Mouse (Mus musculus) embryonic facial prominence, embryonic 12.5 days (tissue): Measurements from ENCODE around the gene Fam49a. TPM values are rescaled to one million over a fixed set of nuclear protein-coding genes. Genes with fewer than 3 reads are reported as not detected.

Experiments
- ATAC-seq: fragments of 200-750 bp; cut with Nextera tagmentation; 2 replicates; pipeline ENCODE4 v1.8.0; 2017; ENCODE audit not compliant: insufficient number of reproducible peaks, insufficient read depth, low FRiP score, low TSS enrichment
- H3K27ac ChIP-seq: fragments of 300-500 bp; sonication (generic); 2 replicates; pipeline ENCODE4 v1.5.1; 2016; ENCODE audit warnings: mild to moderate bottlenecking
- H3K27me3 ChIP-seq: fragments of 300-500 bp; sonication (generic); 2 replicates; pipeline ENCODE4 v1.6.1; 2016; ENCODE audit warnings: mild to moderate bottlenecking, moderate library complexity
- H3K36me3 ChIP-seq: fragments of 300-500 bp; sonication (generic); 2 replicates; pipeline ENCODE4 v1.6.1; 2016; ENCODE audit warnings: mild to moderate bottlenecking
- H3K4me1 ChIP-seq: fragments of 300-500 bp; sonication (generic); 2 replicates; pipeline ENCODE4 v1.6.1; 2016
- H3K4me2 ChIP-seq: fragments of 300-500 bp; sonication (generic); replicated peaks from 2 replicates; pipeline ENCODE4 v1.6.1; 2016; ENCODE audit warnings: mild to moderate bottlenecking, moderate library complexity
- H3K4me3 ChIP-seq: fragments of 300-500 bp; sonication (generic); 2 replicates; pipeline ENCODE4 v1.5.1; 2016; ENCODE audit warnings: mild to moderate bottlenecking
- H3K9ac ChIP-seq: fragments of 300-500 bp; sonication (generic); 2 replicates; pipeline ENCODE4 v1.6.1; 2016; ENCODE audit warnings: mild to moderate bottlenecking, moderate library complexity
- H3K9me3 ChIP-seq: fragments of 300-500 bp; sonication (generic); 2 replicates; pipeline ENCODE4 v1.6.1; 2016; ENCODE audit warnings: mild to moderate bottlenecking, moderate library complexity
- WGBS: fragments of 180-500 bp; shearing (Covaris S2); methylation state at CpG from one replicate; pipeline ENCODE4 v1.1.7; 2016; 5-methylcytosine and 5-hydroxymethylcytosine counted together
- polyA plus RNA-seq: library from polyadenylated mRNA; unstranded; fragments of >200 nt; fragmentation: Nextera tagmentation; extraction: Ambion mirVana; gene quantifications from 2 replicates; pipeline ENCODE4 v1.2.1, GENCODE M21; 2016

Gene Fam49a
- polyA plus RNA-seq, 1 experiment from 2014 or later: 7.1 TPM

- 91% methylated on average over 2 of the region's 2 CpGs for WGBS
- Histone ChIP-seq H3K9me3 (no peaks in the 10 kb centered on the region), H3K9ac (no peak overlapping the region), H3K27ac (no peak overlapping the region), H3K36me3 (no peaks in the 10 kb centered on the region), H3K4me2 (no peak overlapping the region), H3K4me1 (no peaks in the 10 kb centered on the region), H3K4me3 (no peak overlapping the region), H3K27me3 (no peaks in the 10 kb centered on the region)
- ATAC-seq: no peak
Measured at GRCm38 (mm10) chr12:12343320-12343719, 81.4 kb downstream of the Fam49a start.

- H3K36me3 ChIP-seq: no peaks in the 10 kb centered on the region
- 83% methylated on average over 2 of the region's 2 CpGs for WGBS
- no peaks in the 10 kb centered on the region for H3K27me3 ChIP-seq
- no peak overlapping the region for H3K9ac ChIP-seq
- no peak overlapping the region for H3K27ac ChIP-seq
- no peak for ATAC-seq
- no peak overlapping the region for H3K4me3 ChIP-seq
- no peaks in the 10 kb centered on the region for H3K9me3 ChIP-seq
- no peaks in the 10 kb centered on the region for H3K4me1 ChIP-seq
- H3K4me2 ChIP-seq: no peak overlapping the region
Measured at GRCm38 (mm10) chr12:12348625-12349024, 86.7 kb downstream of the Fam49a start.

DNA sequence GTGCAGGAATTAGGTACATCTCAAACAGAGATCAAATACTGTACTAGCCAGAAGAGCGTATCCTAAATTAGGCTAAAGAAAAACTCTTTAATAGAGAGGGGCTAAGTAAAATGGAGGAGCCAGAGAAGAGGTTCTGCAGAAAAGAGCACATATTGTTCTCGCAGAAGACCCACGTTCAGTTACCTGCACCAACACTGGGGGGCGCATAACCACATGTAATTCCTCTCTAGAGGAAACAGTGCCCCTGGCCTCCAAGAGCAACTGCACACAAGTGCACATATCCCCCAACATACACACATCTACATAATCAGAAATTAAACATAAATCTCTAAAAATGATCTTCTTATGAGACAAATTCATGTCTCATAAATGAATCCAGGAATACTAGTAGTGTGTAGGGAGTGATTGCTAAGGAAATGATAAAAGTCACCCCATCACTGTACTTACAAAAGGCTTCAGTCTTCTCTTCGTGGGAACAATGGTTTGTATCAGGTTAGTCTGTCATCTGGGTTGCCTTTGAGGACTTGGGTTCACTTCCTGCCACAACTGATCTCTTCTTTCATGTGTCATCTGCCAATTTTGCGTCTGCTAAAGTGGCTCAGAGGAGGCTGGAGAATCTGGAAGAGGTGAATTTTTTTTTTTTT, 87.8 kb downstream of the Fam49a start:
- Histone ChIP-seq H3K4me2 (no peak overlapping the region), H3K27me3 (no peaks in the 10 kb centered on the region), H3K9ac (no peak overlapping the region), H3K4me3 (no peak overlapping the region), H3K36me3 (no peaks in the 10 kb centered on the region), H3K27ac (no peak overlapping the region), H3K9me3 (no peaks in the 10 kb centered on the region), H3K4me1 (no peaks in the 10 kb centered on the region)
- ATAC-seq: no peak
- 74% methylated on average over 6 of the region's 6 CpGs for WGBS

DNA sequence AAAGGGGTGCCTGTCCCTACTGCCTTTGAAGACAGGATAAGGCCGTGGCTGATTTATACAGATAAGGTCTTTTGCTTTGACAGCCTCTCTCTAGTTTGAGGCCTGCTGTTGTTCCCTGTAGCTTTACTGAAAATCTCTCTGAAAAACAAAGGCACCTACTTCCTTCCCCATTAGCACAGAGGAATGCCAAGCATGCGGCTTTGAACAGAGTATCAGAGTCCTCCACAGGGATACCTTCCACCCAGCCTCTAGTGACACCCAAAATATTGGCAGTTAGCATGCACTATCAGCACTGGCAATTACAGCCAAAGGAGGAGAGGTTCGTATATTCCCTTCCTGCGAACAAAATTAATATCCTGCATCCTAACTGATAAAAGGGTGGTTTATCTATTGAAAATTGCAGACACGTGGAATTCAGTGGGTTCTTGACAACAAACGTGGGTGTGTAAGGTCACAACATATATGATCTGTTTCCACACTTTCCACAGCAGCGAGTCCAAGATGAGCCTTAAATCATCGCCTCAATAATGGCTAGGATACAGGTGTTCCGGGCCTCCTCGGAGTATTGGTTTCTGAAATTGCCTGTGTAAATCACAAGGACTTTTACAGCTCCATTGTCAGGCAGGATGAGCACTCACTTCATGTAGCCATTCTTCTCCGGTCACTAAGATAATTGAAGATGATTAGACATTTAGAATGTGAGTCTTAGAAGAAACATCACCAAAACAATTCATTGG, 90.0 kb downstream of the Fam49a start:
- H3K27ac ChIP-seq: no peak overlapping the region
- H3K4me3 ChIP-seq: no peak overlapping the region
- H3K9me3 ChIP-seq: no peaks in the 10 kb centered on the region
- no peaks in the 10 kb centered on the region for H3K36me3 ChIP-seq
- no peaks in the 10 kb centered on the region for H3K27me3 ChIP-seq
- H3K9ac ChIP-seq: no peak overlapping the region
- WGBS: 75% methylated on average over 11 of the region's 11 CpGs
- no peak for ATAC-seq
- H3K4me2 ChIP-seq: no peak overlapping the region
- H3K4me1 ChIP-seq: no peaks in the 10 kb centered on the region

DNA sequence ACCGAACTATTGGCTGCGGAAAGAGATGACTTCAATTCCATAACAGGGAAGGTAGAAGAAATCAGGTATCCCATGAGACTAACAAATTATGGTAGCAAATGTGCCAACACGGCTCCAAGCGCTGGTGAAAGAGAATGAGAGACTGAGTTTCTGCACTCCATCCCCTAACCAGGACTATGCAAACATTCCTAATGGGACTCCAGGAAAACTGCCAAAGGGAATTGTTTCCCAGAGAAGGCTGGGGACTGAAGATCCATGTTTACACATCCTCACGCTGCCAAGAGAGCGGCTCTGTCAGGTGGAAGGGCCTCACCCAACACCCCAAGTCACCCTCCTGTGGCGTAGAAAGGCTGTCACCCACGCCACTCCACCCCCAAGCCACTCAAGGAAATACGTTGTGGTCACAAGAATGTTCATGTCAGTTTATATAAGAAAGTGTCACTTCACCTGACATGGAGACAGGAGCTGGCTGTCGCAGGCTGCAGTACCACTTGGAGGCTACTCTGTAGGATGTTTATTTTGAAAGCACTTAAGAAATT, 92.2 kb downstream of the Fam49a start:
- 74% methylated on average over 10 of the region's 10 CpGs for WGBS
- ATAC-seq: no peak
- H3K27ac ChIP-seq: no peak overlapping the region

GRCm38 (mm10) chr12:12356048-12356447, 94.1 kb downstream of the Fam49a start:
- ATAC-seq: no peak

More for the DNA sequence above, 92.2 kb downstream of the Fam49a start:
- Histone ChIP-seq H3K36me3 (no peaks in the 10 kb centered on the region), H3K9ac (no peak overlapping the region), H3K9me3 (no peaks in the 10 kb centered on the region), H3K4me2 (no peak overlapping the region), H3K27me3 (no peaks in the 10 kb centered on the region), H3K4me3 (no peak overlapping the region), H3K4me1 (no peaks in the 10 kb centered on the region)

DNA sequence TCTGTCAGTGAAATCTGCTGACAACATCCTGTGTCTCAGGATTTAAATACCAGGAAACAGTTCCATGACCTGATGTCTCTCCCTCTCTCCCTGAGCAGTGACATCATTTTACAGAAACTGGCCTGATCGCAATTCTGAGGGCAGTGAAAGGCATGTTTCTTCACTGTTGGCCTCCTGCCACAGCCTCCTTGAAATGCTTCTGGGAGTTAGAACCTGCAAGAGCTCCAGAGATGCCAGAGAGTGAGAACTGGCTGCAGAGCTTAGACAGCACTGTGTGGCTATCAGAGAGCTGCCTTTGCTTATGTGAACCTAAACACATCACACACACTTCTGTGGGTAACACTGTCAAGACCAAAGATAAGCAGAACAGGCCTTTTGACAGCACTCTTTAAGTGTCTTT, 94.5 kb downstream of the Fam49a start:
- H3K36me3 ChIP-seq: no peaks in the 10 kb centered on the region
- ATAC-seq: no peak
- 55% methylated on average over 1 of the region's 1 CpGs for whole genome bisulfite sequencing
- H3K27me3 ChIP-seq: no peaks in the 10 kb centered on the region
- H3K9me3 ChIP-seq: no peaks in the 10 kb centered on the region
- no peak overlapping the region for H3K4me3 ChIP-seq
- no peak overlapping the region for H3K4me2 ChIP-seq
- H3K27ac ChIP-seq: no peak overlapping the region
- no peak overlapping the region for H3K9ac ChIP-seq
- no peaks in the 10 kb centered on the region for H3K4me1 ChIP-seq

More at GRCm38 (mm10) chr12:12356048-12356447, 94.1 kb downstream of the Fam49a start:
- H3K4me3 ChIP-seq: no peak overlapping the region
- 87% methylated on average over 9 of the region's 9 CpGs for WGBS
- no peaks in the 10 kb centered on the region for H3K27me3 ChIP-seq
- H3K4me1 ChIP-seq: no peaks in the 10 kb centered on the region
- H3K9ac ChIP-seq: no peak overlapping the region
- H3K36me3 ChIP-seq: no peaks in the 10 kb centered on the region
- H3K9me3 ChIP-seq: no peaks in the 10 kb centered on the region
- H3K27ac ChIP-seq: no peak overlapping the region
- no peak overlapping the region for H3K4me2 ChIP-seq

DNA sequence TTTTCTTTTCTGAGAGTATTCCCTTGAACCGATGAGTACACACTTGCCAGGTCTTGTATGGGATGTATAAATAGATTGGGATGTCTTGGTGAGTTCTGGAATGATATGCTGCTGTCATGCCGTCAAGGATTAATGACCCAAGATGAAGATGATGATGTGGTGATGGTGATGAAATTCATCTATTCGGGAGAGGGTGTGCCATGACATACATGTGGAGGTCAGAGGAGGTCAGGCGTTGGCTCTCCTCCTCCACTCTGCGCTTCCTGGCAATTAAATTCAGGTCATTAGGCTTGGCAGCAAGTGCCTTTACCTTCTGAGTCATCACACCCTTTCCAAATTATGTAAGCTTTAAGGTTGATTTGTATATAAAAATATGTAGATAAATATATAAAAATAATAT, 95.0 kb downstream of the Fam49a start:
- WGBS: 81% methylated on average over 5 of the region's 5 CpGs
- H3K4me1 ChIP-seq: no peaks in the 10 kb centered on the region

GRCm38 (mm10) chr12:12359923-12360322, 98.0 kb downstream of the Fam49a start:
- 88% methylated on average over 5 of the region's 5 CpGs for WGBS
- no peaks in the 10 kb centered on the region for H3K36me3 ChIP-seq
- ATAC-seq: no peak

More for the DNA sequence above, 95.0 kb downstream of the Fam49a start:
- Histone ChIP-seq H3K36me3 (no peaks in the 10 kb centered on the region), H3K27ac (no peak overlapping the region), H3K4me2 (no peak overlapping the region), H3K27me3 (no peaks in the 10 kb centered on the region), H3K9ac (no peak overlapping the region), H3K4me3 (no peak overlapping the region), H3K9me3 (no peaks in the 10 kb centered on the region)
- ATAC-seq: no peak

GRCm38 (mm10) chr12:12362371-12362770, 100.4 kb downstream of the Fam49a start:
- Histone ChIP-seq H3K27me3 (no peaks in the 10 kb centered on the region), H3K9me3 (no peaks in the 10 kb centered on the region), H3K36me3 (no peaks in the 10 kb centered on the region), H3K4me3 (no peak overlapping the region), H3K9ac (no peak overlapping the region), H3K4me1 (no peaks in the 10 kb centered on the region), H3K27ac (no peak overlapping the region), H3K4me2 (no peak overlapping the region)
- 52% methylated on average over 10 of the region's 10 CpGs for WGBS
- no peak for ATAC-seq

More at GRCm38 (mm10) chr12:12359923-12360322, 98.0 kb downstream of the Fam49a start:
- Histone ChIP-seq H3K9ac (no peak overlapping the region), H3K27ac (no peak overlapping the region), H3K27me3 (no peaks in the 10 kb centered on the region), H3K9me3 (no peaks in the 10 kb centered on the region), H3K4me3 (no peak overlapping the region), H3K4me1 (no peaks in the 10 kb centered on the region), H3K4me2 (no peak overlapping the region)

DNA sequence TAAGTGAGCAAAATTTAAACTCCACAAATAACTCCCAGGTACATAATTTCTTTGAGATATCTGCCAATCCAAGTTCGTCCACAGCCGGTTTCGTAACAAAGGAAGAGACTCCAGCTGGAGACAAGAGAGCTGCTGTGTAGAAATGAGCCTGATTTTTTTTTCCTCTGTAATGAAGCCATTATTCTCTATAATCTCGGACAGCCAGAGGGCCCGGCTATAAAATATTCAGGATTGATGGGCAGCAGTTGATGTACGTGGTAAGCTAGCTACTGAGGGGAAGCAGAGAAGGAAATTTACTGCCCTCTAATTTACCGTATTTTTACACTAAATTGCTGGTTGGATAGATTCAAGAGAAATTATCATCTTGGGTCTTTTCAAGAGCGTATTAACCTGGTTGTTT, 102.3 kb downstream of the Fam49a start:
- H3K4me1 ChIP-seq: no peaks in the 10 kb centered on the region
- H3K4me3 ChIP-seq: no peak overlapping the region
- no peaks in the 10 kb centered on the region for H3K9me3 ChIP-seq
- no peaks in the 10 kb centered on the region for H3K27me3 ChIP-seq
- WGBS: 80% methylated on average over 8 of the region's 8 CpGs
- H3K9ac ChIP-seq: no peak overlapping the region
- no peak for ATAC-seq
- no peak overlapping the region for H3K4me2 ChIP-seq
- no peaks in the 10 kb centered on the region for H3K36me3 ChIP-seq
- H3K27ac ChIP-seq: no peak overlapping the region

DNA sequence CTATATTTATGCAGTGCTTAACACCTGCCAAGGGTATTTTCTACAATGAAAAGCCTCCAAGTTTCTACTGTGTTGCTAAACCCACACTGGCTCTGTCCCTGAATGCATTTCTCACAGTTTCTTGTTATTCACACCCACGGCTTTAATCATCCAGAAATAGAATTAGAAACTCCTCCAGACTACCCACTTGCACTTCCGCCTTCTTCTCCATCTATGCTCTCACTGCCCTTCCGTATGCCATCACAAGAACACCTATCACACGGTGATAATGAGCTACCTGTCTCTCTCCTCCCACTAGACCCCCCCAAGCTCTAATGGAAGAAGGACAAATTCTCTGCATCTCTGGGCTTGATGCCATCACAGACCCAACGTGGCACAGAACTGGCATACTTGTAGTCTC, 105.5 kb downstream of the Fam49a start:
- H3K9me3 ChIP-seq: no peaks in the 10 kb centered on the region
- no peaks in the 10 kb centered on the region for H3K36me3 ChIP-seq
- H3K27me3 ChIP-seq: no peaks in the 10 kb centered on the region
- H3K4me2 ChIP-seq: no peak overlapping the region
- H3K9ac ChIP-seq: no peak overlapping the region
- no peak for ATAC-seq
- 0 out of 2 replicates have a peak, but pooled peaks cover 7% of the 10 kb centered on the region for H3K4me1 ChIP-seq
- H3K27ac ChIP-seq: no peak overlapping the region
- H3K4me3 ChIP-seq: no peak overlapping the region
- 88% methylated on average over 5 of the region's 5 CpGs for WGBS
